Mouse (Mus musculus) midbrain, embryonic 14.5 days (tissue): ENCODE results near the gene Kif23. TPM values are rescaled to one million over a fixed set of nuclear protein-coding genes. Genes with fewer than 3 reads are reported as not detected.

ENCODE experiments used
- ATAC-seq: fragments of 200-750 bp; cut with Nextera tagmentation; 2 replicates; pipeline ENCODE4 v1.8.0; 2017; ENCODE audit warnings: moderate number of reproducible peaks, moderate library complexity; ENCODE audit not compliant: low FRiP score, low TSS enrichment
- DNase-seq: peaks from one replicate; pipeline ENCODE4 v3.0.0-alpha.2; 2015
- H3K27ac ChIP-seq: fragments of 300-500 bp; sonication (generic); replicated peaks from 2 replicates; pipeline ENCODE4 v1.5.1; 2014; ENCODE audit warnings: mild to moderate bottlenecking, low read depth, low read length, moderate library complexity
- H3K27me3 ChIP-seq: fragments of 300-500 bp; sonication (generic); 2 replicates; pipeline ENCODE4 v1.6.1; 2014; ENCODE audit warnings: low read length, control low read depth, mixed read lengths; ENCODE audit not compliant: control insufficient read depth, insufficient read depth
- H3K36me3 ChIP-seq: fragments of 300-500 bp; sonication (generic); 2 replicates; pipeline ENCODE4 v1.6.1; 2014; ENCODE audit warnings: low read length, control low read depth; ENCODE audit not compliant: control insufficient read depth, insufficient read depth
- H3K4me1 ChIP-seq: fragments of 300-500 bp; sonication (generic); 2 replicates; pipeline ENCODE4 v1.6.1; 2014; ENCODE audit warnings: mild to moderate bottlenecking, antibody characterized with exemption, low read length, control low read depth; ENCODE audit not compliant: control insufficient read depth, insufficient read depth
- H3K4me2 ChIP-seq: fragments of 300-500 bp; sonication (generic); 2 replicates; pipeline ENCODE4 v1.6.1; 2014; ENCODE audit warnings: mild to moderate bottlenecking, low read length, moderate library complexity
- H3K4me3 ChIP-seq: fragments of 300-500 bp; sonication (generic); replicated peaks from 2 replicates; pipeline ENCODE4 v1.5.1; 2014; ENCODE audit warnings: low read depth, low read length
- H3K9ac ChIP-seq: fragments of 300-500 bp; sonication (generic); replicated peaks from 2 replicates; pipeline ENCODE4 v1.6.1; 2014; ENCODE audit warnings: mild to moderate bottlenecking, low read length, moderate library complexity
- H3K9me3 ChIP-seq: fragments of 300-500 bp; sonication (generic); 2 replicates; pipeline ENCODE4 v1.6.1; 2016; ENCODE audit warnings: low read length, control low read depth, mixed read lengths; ENCODE audit not compliant: control insufficient read depth
- WGBS: fragments of 180-500 bp; shearing (Covaris S2); extraction: QIAGEN DNeasy Blood & Tissue Kit; methylation state at CpG from one replicate; pipeline ENCODE4 v1.1.7; 2014; 5-methylcytosine and 5-hydroxymethylcytosine counted together
- polyA plus RNA-seq: library from polyadenylated mRNA; unstranded; fragments of >200 nt; fragmentation: Nextera tagmentation; extraction: Ambion mirVana; gene quantifications from 2 replicates; pipeline ENCODE4 v1.2.1, GENCODE M21; 2014

Gene Kif23
- polyA plus RNA-seq, 1 experiment from 2014 or later, result 26.3 TPM

DNA sequence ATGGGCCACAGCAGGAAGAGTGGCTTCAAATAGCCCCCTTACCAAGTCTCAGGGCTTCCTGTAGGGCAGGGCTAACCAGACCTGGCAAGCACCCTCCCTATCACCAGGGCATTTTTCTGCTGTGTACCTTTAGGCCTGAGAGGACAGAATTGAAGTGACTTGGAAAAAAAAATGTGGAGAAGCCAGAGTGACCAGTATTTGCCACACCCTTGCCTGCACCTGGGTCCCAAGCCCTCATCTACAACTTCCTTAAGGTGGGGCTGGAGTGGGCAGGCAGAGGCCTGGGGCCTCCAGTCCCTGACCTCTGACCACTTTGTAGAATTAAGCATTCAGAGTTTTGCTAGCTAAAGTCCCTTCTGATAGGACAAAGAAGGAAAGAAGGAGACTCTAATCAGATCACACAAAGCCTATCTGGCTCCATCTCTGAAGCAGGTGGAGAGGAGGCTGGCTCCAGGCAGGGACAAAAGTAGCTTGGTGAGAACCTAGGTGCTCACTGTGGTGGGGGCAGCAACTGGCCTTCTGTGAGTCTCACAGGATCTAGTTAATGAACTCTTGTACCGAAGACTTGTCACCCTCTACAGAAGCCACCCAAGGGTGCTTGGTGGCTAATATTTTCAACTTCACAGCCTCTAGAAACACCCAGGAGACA lies 13.5 kb upstream of the Kif23 start:
- no peak for ATAC-seq
- Histone ChIP-seq H3K9me3 (no peaks in the 10 kb centered on the region), H3K27ac (no peak overlapping the region), H3K4me2 (no peak overlapping the region), H3K4me3 (no peak overlapping the region), H3K9ac (no peak overlapping the region), H3K27me3 (no peaks in the 10 kb centered on the region), H3K36me3 (no peaks in the 10 kb centered on the region), H3K4me1 (no peaks in the 10 kb centered on the region)
- WGBS, result 91% methylated on average over 1 of the region's 1 CpGs
- no peak for DNase-seq

DNA sequence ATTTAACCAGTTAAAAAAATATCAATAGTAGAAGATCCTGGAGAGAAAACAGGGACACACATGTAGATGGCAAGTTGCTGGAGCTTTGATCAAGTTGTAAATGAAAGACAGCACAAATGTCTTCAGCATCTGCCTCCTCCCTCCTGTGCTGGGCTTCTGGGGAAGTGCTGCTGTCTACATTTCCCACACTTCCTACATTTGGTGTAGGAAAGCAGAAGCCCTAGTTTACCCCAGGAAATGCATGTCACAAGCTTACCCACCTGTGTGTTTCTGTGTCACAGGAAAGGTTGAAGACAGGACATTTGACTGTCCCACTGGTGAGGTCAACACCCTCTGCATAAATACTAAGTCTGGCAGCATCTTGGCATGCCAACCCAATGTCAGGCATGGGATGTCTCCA lies 8.1 kb upstream of the Kif23 start:
- ATAC-seq (no peak), DNase-seq (no peak)
- no peak overlapping the region for H3K9ac ChIP-seq
- H3K4me2 ChIP-seq, result no peak overlapping the region
- no peaks in the 10 kb centered on the region for H3K27me3 ChIP-seq
- H3K36me3 ChIP-seq, result no peaks in the 10 kb centered on the region
- no peak overlapping the region for H3K4me3 ChIP-seq
- no peak overlapping the region for H3K27ac ChIP-seq
- H3K4me1 ChIP-seq, result no peaks in the 10 kb centered on the region
- no peaks in the 10 kb centered on the region for H3K9me3 ChIP-seq

DNA sequence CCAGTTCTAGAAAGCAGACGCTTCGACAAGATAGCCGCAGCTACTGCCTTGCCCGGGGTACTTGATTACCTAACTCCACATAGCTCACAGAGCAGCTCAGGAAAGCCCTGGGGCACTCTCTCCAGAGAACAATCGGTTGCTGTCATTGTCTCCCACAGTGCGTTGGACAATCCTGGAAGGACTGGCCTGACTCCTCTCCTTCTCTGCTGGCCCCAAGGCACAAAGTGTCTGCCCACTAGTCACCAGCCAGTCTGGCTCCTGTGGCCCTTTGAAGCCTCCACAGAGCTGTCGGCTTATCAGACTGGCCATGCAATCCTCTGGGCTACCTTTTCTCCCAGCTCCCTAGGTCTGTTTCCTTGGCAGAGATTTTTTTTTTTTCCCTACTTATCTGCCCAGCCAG lies 5.7 kb upstream of the Kif23 start:
- 50% methylated on average over 7 of the region's 7 CpGs for WGBS
- ATAC-seq (no peak), DNase-seq (no peak)

DNA sequence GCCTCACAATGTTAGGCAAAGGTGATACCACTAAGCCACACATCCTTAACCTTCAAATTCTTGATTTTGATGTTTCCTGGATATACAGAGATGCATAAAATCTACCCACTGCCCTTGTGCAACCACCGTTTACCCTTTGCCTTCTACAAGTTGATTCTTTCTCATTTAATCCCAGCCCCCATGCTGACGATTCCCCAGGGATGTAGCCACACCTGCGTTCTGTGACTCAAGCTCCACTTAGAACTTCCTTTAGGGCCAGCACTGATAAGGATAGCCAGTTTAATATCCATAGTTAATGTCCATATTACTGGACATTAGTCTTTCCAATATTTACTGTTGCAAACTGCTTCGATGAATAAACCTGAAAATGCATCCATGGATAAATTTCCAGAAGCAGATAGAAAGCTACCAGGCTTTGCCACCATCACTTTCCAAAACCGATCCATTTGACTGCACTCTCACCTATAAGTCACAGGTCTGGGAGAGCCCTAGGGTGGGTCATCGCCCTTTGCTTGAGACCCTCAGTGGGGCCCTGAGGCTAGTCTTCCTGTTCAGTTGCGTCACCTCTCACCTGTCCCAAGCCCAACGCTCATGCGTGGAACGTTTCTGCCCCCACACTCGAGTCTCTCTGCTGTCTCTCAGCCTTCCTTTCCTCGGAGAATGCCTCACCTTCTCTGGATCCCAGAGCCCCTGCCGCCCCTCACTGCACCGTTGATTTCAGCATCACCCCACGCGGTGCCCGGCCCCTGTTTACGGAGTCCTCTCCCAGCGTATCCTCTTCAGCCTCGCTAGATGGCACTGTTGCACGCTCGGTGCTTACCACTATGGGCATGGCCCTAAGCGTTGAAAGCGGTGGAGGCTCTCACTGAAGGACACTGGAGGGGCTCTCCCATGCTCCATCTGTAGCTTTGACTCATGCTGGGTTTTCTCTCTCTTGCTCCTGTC lies 1.1 kb upstream of the Kif23 start:
- Histone ChIP-seq H3K27me3 (no peaks in the 10 kb centered on the region), H3K4me3 (peak overlapping the region; percentile 67), H3K36me3 (no peaks in the 10 kb centered on the region), H3K27ac (peak overlapping the region; percentile 54; the same call in 1 of the 2 replicates), H3K9ac (peak overlapping the region; percentile 49), H3K4me1 (0 out of 2 replicates have a peak, but pooled peaks cover 7% of the 10 kb centered on the region), H3K4me2 (peak overlapping the region; percentile 99), H3K9me3 (no peaks in the 10 kb centered on the region)
- whole genome bisulfite sequencing, result 5% methylated on average over 24 of the region's 24 CpGs
- ATAC-seq (peak; percentile 78), DNase-seq (peak; percentile 95)

More for the DNA sequence above, 5.7 kb upstream of the Kif23 start:
- Histone ChIP-seq H3K4me2 (no peak overlapping the region), H3K27me3 (no peaks in the 10 kb centered on the region), H3K36me3 (no peaks in the 10 kb centered on the region), H3K4me3 (no peak overlapping the region), H3K9ac (no peak overlapping the region), H3K9me3 (no peaks in the 10 kb centered on the region), H3K27ac (no peak overlapping the region), H3K4me1 (0 out of 2 replicates have a peak, but pooled peaks cover 6% of the 10 kb centered on the region)

DNA sequence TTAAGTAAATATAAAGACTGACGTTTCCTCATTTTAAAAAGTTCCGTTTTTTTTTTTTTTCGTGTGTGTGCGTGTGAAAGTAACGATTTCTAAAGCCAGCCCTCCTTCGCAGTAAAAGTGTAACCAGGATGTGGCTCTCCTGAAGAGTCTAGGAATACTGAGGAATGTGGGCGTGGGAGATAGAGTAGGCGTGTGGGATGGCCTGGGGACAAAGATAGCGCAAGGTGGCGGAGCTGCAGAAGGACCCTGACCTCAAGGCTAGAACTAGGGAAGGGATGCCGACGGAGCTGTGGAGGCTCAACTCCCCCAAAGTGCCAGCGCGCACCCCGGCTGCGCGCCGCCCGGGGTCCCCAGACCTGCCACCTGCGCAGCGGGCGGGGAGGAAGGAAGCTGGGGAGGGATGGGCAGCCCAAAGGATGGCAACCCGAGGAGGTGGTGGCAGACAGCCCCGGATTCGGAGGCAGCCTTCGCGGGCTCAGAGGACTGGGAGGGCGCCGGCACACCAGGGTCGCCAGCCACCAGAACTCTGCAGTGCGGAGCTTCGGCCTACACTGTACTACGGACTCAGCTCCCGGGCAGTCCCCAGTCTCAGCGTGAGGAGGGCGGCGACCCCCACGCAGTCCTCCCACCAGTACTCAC lies 482 bp downstream of the Kif23 start:
- peak overlapping the region; percentile 54; the same call in 1 of the 2 replicates for H3K27ac ChIP-seq
- H3K4me2 ChIP-seq, result peak overlapping the region; percentile 99
- no peaks in the 10 kb centered on the region for H3K27me3 ChIP-seq
- ATAC-seq, result peak; percentile 84
- no peaks in the 10 kb centered on the region for H3K36me3 ChIP-seq
- DNase-seq, result peak; percentile 42
- H3K4me1 ChIP-seq, result 0 out of 2 replicates have a peak, but pooled peaks cover 7% of the 10 kb centered on the region
- 0% methylated on average over 38 of the region's 38 CpGs for WGBS
- peak overlapping the region; percentile 47; the same call in 1 of the 2 replicates for H3K9ac ChIP-seq
- H3K4me3 ChIP-seq, result peak overlapping the region; percentile 67
- H3K9me3 ChIP-seq, result no peaks in the 10 kb centered on the region

DNA sequence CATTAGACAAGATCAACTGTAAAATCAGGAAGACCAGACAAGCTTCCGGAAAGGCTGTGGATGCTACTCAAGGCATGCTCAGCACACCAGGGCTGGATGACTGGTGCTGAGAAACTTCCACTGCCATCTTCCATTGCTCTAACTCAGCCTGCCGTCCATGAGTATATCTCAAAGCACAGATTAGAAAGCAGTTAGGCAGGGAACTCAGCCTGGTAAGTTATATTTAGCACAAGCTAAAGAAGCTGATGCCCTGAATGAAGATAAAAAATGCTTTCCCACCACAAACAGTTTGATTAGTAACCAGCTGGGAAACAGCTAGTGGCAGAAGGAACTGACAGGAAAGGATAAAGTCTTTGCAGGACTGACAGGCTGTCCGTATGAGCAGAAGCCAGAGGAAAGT lies 5.5 kb downstream of the Kif23 start:
- no peak overlapping the region for H3K4me2 ChIP-seq
- DNase-seq (no peak), ATAC-seq (no peak)
- WGBS, result 91% methylated on average over 3 of the region's 3 CpGs
- H3K27me3 ChIP-seq, result no peaks in the 10 kb centered on the region
- H3K36me3 ChIP-seq, result 0 out of 2 replicates have a peak, but pooled peaks cover 8% of the 10 kb centered on the region
- no peak overlapping the region for H3K4me3 ChIP-seq
- no peak overlapping the region for H3K9ac ChIP-seq
- H3K27ac ChIP-seq, result no peak overlapping the region
- H3K4me1 ChIP-seq, result no peaks in the 10 kb centered on the region
- H3K9me3 ChIP-seq, result no peaks in the 10 kb centered on the region

DNA sequence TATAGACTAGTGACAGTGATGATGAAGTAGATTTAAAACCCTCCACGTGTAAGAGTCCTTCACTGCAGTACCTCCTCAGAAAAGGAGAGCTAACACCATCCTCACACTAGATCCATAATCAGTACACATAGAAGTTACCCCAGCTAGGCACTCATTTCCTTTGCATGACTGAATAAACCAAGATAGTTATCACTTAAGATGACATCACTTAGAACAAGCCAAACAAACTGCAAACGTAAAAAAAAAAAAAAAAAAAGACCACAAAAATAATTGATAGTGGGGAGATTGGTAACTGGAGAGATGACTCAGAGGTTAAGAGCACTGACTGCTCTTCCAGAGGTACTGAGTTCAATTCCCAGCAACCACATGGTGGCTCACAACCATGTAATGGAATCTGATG lies 13.2 kb downstream of the Kif23 start:
- WGBS, result 82% methylated on average over 2 of the region's 2 CpGs

DNA sequence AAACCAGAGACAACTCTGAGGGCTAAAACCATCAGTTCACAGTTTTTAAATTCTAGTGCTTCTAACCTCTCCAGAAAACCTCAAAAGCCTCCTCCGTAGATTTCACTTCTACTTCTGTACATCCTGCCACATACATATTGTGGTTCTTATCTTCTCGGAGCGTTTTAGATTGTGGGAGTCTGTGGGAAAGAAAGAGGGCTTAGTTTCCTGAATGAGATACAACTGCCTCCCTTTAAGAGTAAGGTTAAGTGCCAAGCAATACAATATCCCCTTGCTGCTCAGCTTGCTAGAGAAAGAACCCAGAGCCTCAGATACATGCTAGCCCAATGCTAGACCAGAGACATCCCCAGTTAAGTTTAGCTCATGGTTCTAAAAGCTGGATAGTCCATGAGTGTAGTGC lies 14.6 kb downstream of the Kif23 start:
- Histone ChIP-seq H3K27ac (no peak overlapping the region), H3K36me3 (0 out of 2 replicates have a peak, but pooled peaks cover 7% of the 10 kb centered on the region), H3K9me3 (no peaks in the 10 kb centered on the region), H3K4me3 (no peak overlapping the region), H3K9ac (no peak overlapping the region), H3K27me3 (no peaks in the 10 kb centered on the region), H3K4me1 (no peaks in the 10 kb centered on the region), H3K4me2 (no peak overlapping the region)
- DNase-seq (no peak), ATAC-seq (no peak)
- WGBS, result 95% methylated on average over 3 of the region's 3 CpGs

More for the DNA sequence above, 13.2 kb downstream of the Kif23 start:
- Histone ChIP-seq H3K36me3 (0 out of 2 replicates have a peak, but pooled peaks cover 8% of the 10 kb centered on the region), H3K4me3 (no peak overlapping the region), H3K27me3 (no peaks in the 10 kb centered on the region), H3K9ac (no peak overlapping the region), H3K27ac (no peak overlapping the region), H3K4me1 (no peaks in the 10 kb centered on the region), H3K4me2 (no peak overlapping the region), H3K9me3 (no peaks in the 10 kb centered on the region)
- DNase-seq, result no peak
- no peak for ATAC-seq
